Mouse (Mus musculus) lung, postnatal 14 days (tissue): Measurements from ENCODE around the gene Rem1.
"Not testable (repeated sequence)": the region's sequence is repeated elsewhere in the genome, so short reads cannot be mapped to it uniquely, and the experiment has no call there.

Source experiments
- DNase-seq: peaks from one replicate; pipeline ENCODE4 v3.0.0; 2021

The Rem1 gene

GRCm38 (mm10) chr2:152629904-152630303, 3.2 kb downstream of the Rem1 start:
- no peak for DNase-seq

DNA sequence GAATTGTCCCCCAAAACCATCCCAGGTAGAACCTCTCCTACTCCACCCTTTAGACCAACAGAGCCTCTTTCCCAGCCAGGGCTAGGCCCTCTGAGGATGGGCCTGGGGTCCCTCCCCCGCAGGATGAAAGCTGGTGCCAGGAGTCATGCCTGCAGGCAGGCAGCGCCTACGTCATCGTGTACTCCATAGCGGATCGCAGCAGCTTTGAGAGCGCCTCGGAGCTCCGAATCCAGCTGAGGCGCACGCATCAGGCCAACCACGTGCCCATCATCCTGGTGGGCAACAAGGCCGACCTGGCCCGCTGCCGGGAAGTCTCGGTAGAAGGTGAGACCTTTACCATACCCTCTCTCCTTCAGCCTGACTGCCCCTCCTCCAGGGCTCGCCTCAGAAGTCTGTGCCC, 6.6 kb downstream of the Rem1 start:
- no peak for DNase-seq

GRCm38 (mm10) chr2:152634311-152634710, 7.6 kb downstream of the Rem1 start:
- DNase-seq, result no peak

- DNase-seq, result peak; percentile 81
These were observed 9.7 kb downstream of the Rem1 start for GRCm38 (mm10) chr2:152636246-152637005.

- DNase-seq, result no peak
These were observed 10.2 kb downstream of the Rem1 start for GRCm38 (mm10) chr2:152637006-152637322.

- no peak for DNase-seq
These were observed 10.6 kb downstream of the Rem1 start for GRCm38 (mm10) chr2:152637381-152637780.

- no peak for DNase-seq
These were observed 12.1 kb downstream of the Rem1 start for GRCm38 (mm10) chr2:152638865-152639264.

DNA sequence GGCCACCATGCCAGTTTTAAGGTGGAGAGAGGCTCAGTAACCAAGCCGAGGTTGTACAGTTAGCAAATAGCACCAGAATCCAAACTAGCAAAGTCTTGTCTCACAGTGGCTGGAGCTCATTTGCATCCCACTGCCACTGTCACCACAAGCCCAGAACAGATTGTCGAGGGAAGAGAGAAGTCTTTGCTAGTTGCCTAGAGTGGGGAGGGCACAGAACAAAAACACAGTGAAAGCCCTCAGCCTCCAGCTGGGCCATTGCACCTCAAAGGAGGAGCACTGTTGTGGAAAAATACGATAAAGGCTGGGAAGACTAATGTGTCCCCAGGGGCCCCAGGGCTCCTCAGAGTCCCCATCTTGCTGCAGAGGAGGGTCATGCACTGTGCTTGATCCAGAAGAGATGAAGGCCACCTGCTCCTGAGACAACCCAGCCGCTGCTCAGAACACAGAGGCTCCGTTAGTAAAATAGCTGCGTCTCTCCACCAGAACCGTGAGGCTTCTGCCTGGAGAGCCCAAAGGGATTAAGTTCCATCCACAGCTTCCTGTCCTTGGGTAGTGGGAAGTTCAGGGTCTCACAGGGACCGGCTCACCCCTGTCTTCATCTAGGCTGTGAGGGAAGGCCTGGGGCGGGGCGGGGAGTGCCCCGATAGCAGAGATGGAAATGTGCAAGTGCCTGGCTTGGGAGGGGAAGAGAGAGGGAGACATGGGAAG, 12.8 kb downstream of the Rem1 start:
- no peak for DNase-seq

GRCm38 (mm10) chr2:152652901-152653620, 26.3 kb downstream of the Rem1 start:
- peak; percentile 85 for DNase-seq

DNA sequence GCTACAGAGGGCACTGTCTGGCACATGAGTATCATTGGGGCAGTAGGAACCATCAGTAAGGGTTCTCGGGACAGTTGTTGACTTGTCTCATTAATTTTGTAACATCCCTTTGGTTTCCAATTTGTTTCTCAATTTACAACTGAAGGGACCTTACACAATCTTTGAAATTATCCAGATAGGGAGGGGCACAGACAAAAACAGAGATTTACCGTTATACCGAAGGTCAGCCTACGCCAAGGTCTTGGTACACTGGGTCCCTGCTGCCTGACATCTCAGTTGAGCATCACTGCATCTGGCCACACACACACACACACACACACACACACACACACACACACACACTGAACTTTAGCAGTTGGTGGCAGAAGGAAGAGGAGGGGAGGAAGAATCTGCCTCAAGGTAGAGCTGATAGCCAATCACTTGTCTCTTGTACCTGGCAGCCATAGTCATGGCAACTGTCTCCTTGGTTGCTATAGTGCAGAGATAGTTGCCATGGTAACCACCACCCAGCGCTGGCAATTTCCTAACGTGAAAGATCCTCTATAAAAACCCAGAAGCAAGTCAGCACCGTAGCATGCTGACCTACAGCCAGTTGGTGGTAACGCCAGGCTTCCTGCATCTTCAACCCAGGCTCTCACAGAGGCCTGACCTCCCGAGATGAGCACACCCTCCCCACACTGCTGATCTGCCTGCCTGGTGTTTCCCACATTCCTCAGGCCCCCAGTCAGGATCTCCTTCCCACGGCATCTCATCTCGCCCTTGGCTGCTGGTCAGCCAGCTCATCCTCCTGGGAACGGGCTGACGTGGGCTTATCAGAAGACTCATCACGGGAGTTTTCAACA, 27.3 kb downstream of the Rem1 start:
- DNase-seq, result peak; percentile 2

GRCm38 (mm10) chr2:152657398-152657797, 30.6 kb downstream of the Rem1 start:
- DNase-seq, result peak; percentile 68

- DNase-seq, result no peak
These were observed 34.4 kb downstream of the Rem1 start for GRCm38 (mm10) chr2:152661163-152661562.

GRCm38 (mm10) chr2:152666191-152666590, 39.4 kb downstream of the Rem1 start:
- not testable (repeated sequence) for DNase-seq

DNA sequence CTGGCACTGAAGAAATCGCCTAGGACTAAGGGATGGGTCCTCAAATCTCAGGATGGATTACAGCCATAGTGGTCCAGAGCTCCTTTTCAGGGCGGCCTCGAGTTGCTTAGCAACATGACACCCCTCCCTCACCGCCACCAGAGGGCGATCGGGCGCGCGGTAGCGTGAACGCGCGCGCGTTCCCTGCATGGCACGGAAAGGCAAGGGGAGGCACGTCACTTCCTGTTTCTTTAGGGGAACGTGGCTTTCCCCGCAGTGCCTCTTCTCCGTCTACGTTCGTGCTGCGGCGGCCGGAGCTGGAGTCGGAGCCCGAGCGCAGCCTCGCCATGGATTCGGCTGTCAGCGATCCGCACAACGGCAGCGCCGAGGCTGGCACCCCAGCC, 42.5 kb downstream of the Rem1 start, which contains the start of gene H13:
Gene H13, plus strand, starts transcription at position 206 of the 383 bp plus-strand sequence.
- peak; percentile 91 for DNase-seq

DNA sequence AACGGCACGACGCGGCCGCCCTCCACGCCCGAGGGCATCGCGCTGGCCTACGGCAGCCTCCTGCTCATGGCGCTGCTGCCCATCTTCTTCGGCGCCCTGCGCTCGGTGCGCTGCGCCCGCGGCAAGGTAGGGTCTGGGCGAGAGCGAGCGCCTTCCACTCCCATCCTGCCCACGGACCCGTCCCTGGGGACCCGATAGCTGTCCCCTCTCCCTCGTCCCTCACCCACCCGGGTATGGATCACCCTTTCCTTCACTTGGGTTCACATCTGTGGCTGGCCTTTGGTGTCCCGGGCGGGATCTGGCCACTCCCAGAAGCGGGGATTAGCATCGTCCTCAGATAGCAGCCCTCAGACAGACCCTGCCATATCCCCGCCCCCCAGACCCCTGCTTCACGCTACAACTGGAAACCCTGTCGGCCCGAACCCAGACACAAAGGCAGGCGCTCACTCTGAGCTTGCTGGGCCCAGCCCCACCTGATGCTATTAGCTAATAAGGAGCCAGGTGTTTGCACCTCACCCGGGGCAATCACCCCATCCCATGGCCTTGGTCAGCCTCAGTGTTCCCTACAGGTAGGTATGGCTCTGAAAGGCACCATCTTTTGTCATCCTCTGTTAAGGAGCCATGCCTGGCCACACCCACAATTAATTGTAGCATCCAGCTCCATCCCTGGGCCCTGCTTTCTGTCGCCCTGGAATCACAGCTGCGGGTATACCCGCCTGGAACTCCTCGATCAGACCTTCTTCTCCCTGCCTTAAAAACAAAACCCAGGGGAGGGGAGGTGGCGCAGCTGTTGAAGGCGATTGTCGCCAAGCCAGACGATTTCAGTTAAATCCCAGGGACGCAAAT, 43.1 kb downstream of the Rem1 start:
- no peak for DNase-seq

DNA sequence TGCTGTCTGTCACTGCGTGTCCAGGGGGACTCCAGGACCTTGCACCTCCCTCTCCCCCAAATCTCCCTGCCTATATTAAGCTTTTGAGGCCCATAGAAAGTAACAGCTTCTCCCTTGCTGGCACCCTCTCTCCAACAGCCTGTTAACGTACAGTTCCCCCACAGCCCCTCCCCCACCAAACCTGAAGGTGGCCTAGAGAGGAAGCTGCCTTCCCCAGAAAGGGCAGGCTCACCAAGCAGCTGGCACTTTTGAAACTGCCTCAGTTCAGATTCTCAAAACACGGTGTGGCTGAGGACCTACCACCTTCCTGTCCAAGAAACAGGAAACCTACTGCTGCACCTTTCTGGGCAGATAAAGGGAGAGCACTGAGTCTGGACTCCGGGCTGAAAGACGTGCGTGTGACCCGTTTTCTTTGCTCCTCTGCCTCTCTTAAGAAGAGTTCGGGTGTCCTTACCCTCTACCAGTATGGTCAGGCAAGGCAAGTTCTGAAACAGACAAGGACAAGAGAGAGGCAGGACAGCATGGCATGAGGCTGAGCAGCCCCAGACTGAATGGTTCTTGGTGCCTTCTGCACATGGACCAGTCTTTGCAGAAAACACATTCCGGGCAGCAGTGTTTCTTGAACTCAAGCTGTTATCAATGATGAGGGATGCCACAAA, 44.4 kb downstream of the Rem1 start:
- no peak for DNase-seq

GRCm38 (mm10) chr2:152671642-152671999, 44.9 kb downstream of the Rem1 start:
- peak; percentile 52 for DNase-seq

DNA sequence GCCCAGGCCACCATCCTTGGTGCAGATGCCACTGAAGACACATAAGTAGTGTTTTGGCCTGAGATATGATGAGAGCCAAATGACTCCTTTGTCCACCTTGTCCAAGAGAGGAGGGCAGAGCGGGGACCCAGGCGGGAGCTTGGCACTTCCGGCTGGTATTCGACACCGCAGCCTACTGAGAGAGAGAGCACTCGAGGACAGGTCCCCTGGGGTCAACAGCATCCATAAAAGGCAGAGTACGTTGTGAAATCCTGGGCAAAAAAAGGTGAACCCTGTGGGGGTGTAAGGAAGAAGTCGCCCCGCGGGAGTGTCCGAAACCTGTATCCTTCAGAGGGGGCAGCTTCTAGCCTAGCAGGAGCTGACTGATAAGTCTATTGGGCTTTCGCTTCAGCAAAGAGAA, 45.4 kb downstream of the Rem1 start:
- DNase-seq, result no peak

- no peak for DNase-seq
These were observed 47.4 kb downstream of the Rem1 start for GRCm38 (mm10) chr2:152674148-152674547.

DNA sequence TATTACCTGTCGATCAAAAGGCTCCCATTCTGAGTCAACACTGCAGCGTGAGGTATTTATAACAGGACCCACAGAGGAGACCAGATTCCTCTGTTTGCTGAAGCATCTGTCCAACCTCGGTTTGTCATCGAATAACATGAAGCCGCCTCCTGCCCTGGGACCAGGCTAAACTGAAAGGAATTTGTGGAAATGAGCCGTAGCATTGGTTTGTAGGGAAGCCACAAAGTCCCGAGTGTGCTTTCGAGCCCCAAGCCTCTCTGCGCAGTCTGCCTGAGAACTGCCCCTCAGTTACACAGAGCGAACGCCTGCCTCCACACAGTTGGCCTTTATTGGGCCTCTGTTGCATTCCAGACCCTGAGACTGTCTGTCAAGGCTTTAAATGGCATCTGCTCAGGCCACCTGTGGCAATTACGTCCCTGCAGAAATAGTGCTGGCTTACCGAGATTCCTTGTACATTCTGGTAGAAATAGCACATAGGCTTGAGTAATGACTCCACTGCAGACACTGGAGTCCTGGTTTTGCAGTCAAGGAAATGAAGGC, 48.6 kb downstream of the Rem1 start:
- no peak for DNase-seq

- DNase-seq, result peak; percentile 50
These were observed 51.6 kb downstream of the Rem1 start for GRCm38 (mm10) chr2:152678302-152678701.
